Mouse (Mus musculus) limb, embryonic 10.5 days (tissue): Measurements from ENCODE around the gene Nags. TPM values are rescaled to one million over a fixed set of nuclear protein-coding genes. Genes with fewer than 3 reads are reported as not detected.

Experiments
- DNase-seq: peaks from one replicate; pipeline ENCODE4 v3.0.0-alpha.2; 2017; ENCODE audit warnings: low spot score
- H3K27ac ChIP-seq: fragments of 300-500 bp; sonication (generic); 2 replicates; pipeline ENCODE4 v1.5.1; 2016; ENCODE audit warnings: mild to moderate bottlenecking
- H3K27me3 ChIP-seq: fragments of 300-500 bp; sonication (generic); 2 replicates; pipeline ENCODE4 v1.6.1; 2016; ENCODE audit warnings: low read depth, mild to moderate bottlenecking; ENCODE audit not compliant: poor library complexity, severe bottlenecking
- H3K36me3 ChIP-seq: fragments of 300-500 bp; sonication (generic); 2 replicates; pipeline ENCODE4 v1.6.1; 2016; ENCODE audit warnings: mild to moderate bottlenecking, moderate library complexity
- H3K4me1 ChIP-seq: fragments of 300-500 bp; sonication (generic); 2 replicates; pipeline ENCODE4 v1.6.1; 2016
- H3K4me3 ChIP-seq: fragments of 300-500 bp; sonication (generic); 2 replicates; pipeline ENCODE4 v1.5.1; 2016; ENCODE audit warnings: mild to moderate bottlenecking, moderate library complexity
- H3K9me3 ChIP-seq: fragments of 300-500 bp; sonication (generic); replicated peaks from 2 replicates; pipeline ENCODE4 v1.6.1; 2016; ENCODE audit warnings: mild to moderate bottlenecking
- WGBS: fragments of 180-500 bp; shearing (Covaris S2); methylation state at CpG from one replicate; pipeline ENCODE4 v1.1.7; 2016; 5-methylcytosine and 5-hydroxymethylcytosine counted together
- polyA plus RNA-seq: library from polyadenylated mRNA; unstranded; fragments of >200 nt; fragmentation: Nextera tagmentation; extraction: Ambion mirVana; gene quantifications from 2 replicates; pipeline ENCODE4 v1.2.1, GENCODE M21; 2016

Gene Nags
- polyA plus RNA-seq, 1 experiment from 2014 or later, result 0.09 TPM

GRCm38 (mm10) chr11:102196018-102196797, 50.9 kb downstream of the Nags start:
- H3K27ac ChIP-seq, result no peak overlapping the region
- DNase-seq, result no peak
- H3K27me3 ChIP-seq, result no peaks in the 10 kb centered on the region
- H3K4me3 ChIP-seq, result no peak overlapping the region
- 82% methylated on average over 21 of the region's 21 CpGs for WGBS
- no peaks in the 10 kb centered on the region for H3K9me3 ChIP-seq
- peaks cover 94% of the 10 kb centered on the region for H3K36me3 ChIP-seq
- H3K4me1 ChIP-seq, result peaks cover 23% of the 10 kb centered on the region

- DNase-seq, result no peak
- no peaks in the 10 kb centered on the region for H3K9me3 ChIP-seq
- no peaks in the 10 kb centered on the region for H3K27me3 ChIP-seq
- no peak overlapping the region for H3K27ac ChIP-seq
- H3K4me1 ChIP-seq, result peaks cover 31% of the 10 kb centered on the region
- WGBS, result 61% methylated on average over 6 of the region's 6 CpGs
- peaks cover 98% of the 10 kb centered on the region for H3K36me3 ChIP-seq
- H3K4me3 ChIP-seq, result no peak overlapping the region
These were observed 52.9 kb downstream of the Nags start for GRCm38 (mm10) chr11:102198245-102198644.

Other genes with a start within 250 kb of the Nags start
- 1.6 and 1.9 TPM in 2 replicates for gene Sost, start 178.5 kb upstream of the Nags start, polyA plus RNA-seq
- gene Cfap97d1, start 161.2 kb upstream of the Nags start, polyA plus RNA-seq, result not detected in 2 replicates
- 9.2 TPM in 2 replicates for gene Dusp3, start 158.5 kb upstream of the Nags start, polyA plus RNA-seq
- gene Mpp3, start 117.1 kb upstream of the Nags start, polyA plus RNA-seq, result 17.7 and 18.4 TPM in 2 replicates
- 0.38 and 0.45 TPM in 2 replicates for gene Cd300lg, start 104.0 kb upstream of the Nags start, polyA plus RNA-seq
- 11.5 and 16.6 TPM in 2 replicates for gene Mpp2, start 57.0 kb upstream of the Nags start, polyA plus RNA-seq
- not detected in 2 replicates for gene Ppy, start 44.2 kb upstream of the Nags start, polyA plus RNA-seq
- gene Pyy, start 37.7 kb upstream of the Nags start, polyA plus RNA-seq, result not detected in 2 replicates
- gene Tmem101, start 10.9 kb downstream of the Nags start, polyA plus RNA-seq, result 34.0 and 39.6 TPM in 2 replicates
- gene Lsm12, start 39.8 kb downstream of the Nags start, polyA plus RNA-seq, result 125 and 146 TPM in 2 replicates
- 41.4 and 41.6 TPM in 2 replicates for gene G6pc3, start 44.1 kb downstream of the Nags start, polyA plus RNA-seq
- gene Hdac5, start 84.7 kb downstream of the Nags start, polyA plus RNA-seq, result 36.4 and 50.2 TPM in 2 replicates
- gene BC030867, start 103.4 kb downstream of the Nags start, polyA plus RNA-seq, result 33.4 and 35.7 TPM in 2 replicates
- gene Asb16, start 123.2 kb downstream of the Nags start, polyA plus RNA-seq, result 0.06 and 0.08 TPM in 2 replicates
- gene Tmub2, start 139.4 kb downstream of the Nags start, polyA plus RNA-seq, result 37.3 and 44.0 TPM in 2 replicates
- 16.6 and 20.1 TPM in 2 replicates for gene Atxn7l3, start 151.1 kb downstream of the Nags start, polyA plus RNA-seq
- gene Ubtf, start 174.2 kb downstream of the Nags start, polyA plus RNA-seq, result 102 and 108 TPM in 2 replicates
- 34.5 and 37.2 TPM in 2 replicates for gene Slc4a1, start 220.7 kb downstream of the Nags start, polyA plus RNA-seq
- 1.2 and 1.3 TPM in 2 replicates for gene Rundc3a, start 247.9 kb downstream of the Nags start, polyA plus RNA-seq